Mouse (Mus musculus): ENCODE measurements around the gene Cd63. TPM values are rescaled to one million over a fixed set of nuclear protein-coding genes. Genes with fewer than 3 reads are reported as not detected.

The Cd63 gene
- polyA plus RNA-seq (2015; fragmentation: Nextera tagmentation; extraction: Ambion mirVana), result 552 and 585 TPM in 2 replicates

- Histone ChIP-seq H3K4me1 (peaks cover 17% of the 10 kb centered on the region), H3K27ac (no peak within 1 kb of the TSS), H3K4me3 (no peak within 1 kb of the TSS), H3K4me2 (no peak within 1 kb of the TSS), H3K9me3 (no peaks in the 10 kb centered on the region), H3K27me3 (peaks cover 14% of the 10 kb centered on the region), H3K36me3 (no peaks in the 10 kb centered on the region), H3K9ac (no peak within 1 kb of the TSS)
- WGBS, result 79% methylated on average over 3 of the region's 3 CpGs
- no peak for ATAC-seq (ENCODE audit: borderline replicate concordance, extremely low read depth, low FRiP score, low TSS enrichment)
Observed at GRCm38 (mm10) chr10:128900698-128901097, at the start of gene Cd63. Gene Cd63 (plus strand): TSS chr10:128900989.

DNA sequence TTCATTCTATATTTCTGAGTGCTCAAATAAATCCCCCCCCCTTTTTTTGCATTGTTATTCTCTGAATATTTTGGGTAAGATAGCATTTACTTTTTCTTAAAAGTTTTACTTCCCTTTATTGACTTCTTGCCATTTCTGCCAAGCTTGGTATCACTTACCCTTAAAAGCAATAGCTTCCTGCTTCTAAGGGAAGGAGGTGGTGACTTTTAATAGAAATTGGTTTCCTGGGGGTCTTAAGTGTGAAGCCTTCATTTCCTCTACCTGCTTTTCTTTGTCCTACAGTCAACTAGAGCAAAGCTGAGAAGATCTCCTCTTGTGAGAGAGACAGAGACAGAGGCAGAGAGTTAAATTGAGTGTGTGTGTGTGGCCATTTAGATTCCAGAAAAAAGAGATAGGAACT is 39.6 kb upstream of the Cd63 start:
- Histone ChIP-seq H3K27me3 (no peaks in the 10 kb centered on the region), H3K36me3 (peaks cover 51% of the 10 kb centered on the region), H3K27ac (no peak overlapping the region), H3K9me3 (no peaks in the 10 kb centered on the region), H3K9ac (no peak overlapping the region), H3K4me3 (no peak overlapping the region), H3K4me1 (no peaks in the 10 kb centered on the region), H3K4me2 (no peak overlapping the region)
- no peak for ATAC-seq (ENCODE audit: borderline replicate concordance, extremely low read depth, low FRiP score, low TSS enrichment)

- no peaks in the 10 kb centered on the region for H3K9me3 ChIP-seq
- ATAC-seq (ENCODE audit: borderline replicate concordance, extremely low read depth, low FRiP score, low TSS enrichment), result no peak
- H3K4me2 ChIP-seq, result no peak overlapping the region
- no peak overlapping the region for H3K9ac ChIP-seq
- H3K4me1 ChIP-seq, result no peaks in the 10 kb centered on the region
- 77% methylated on average over 3 of the region's 3 CpGs for WGBS
- no peak overlapping the region for H3K27ac ChIP-seq
- H3K27me3 ChIP-seq, result no peaks in the 10 kb centered on the region
- peaks cover 46% of the 10 kb centered on the region; the same call in 1 of the 2 replicates for H3K36me3 ChIP-seq
- no peak overlapping the region for H3K4me3 ChIP-seq
Observed at GRCm38 (mm10) chr10:128866042-128866441, 34.7 kb upstream of the Cd63 start.

GRCm38 (mm10) chr10:128866518-128866917 is 34.3 kb upstream of the Cd63 start:
- no peak overlapping the region for H3K4me2 ChIP-seq
- no peak overlapping the region for H3K4me3 ChIP-seq
- no peaks in the 10 kb centered on the region for H3K4me1 ChIP-seq
- no peak for ATAC-seq (ENCODE audit: borderline replicate concordance, extremely low read depth, low FRiP score, low TSS enrichment)
- 85% methylated on average over 1 of the region's 1 CpGs for WGBS
- peaks cover 47% of the 10 kb centered on the region; the same call in 1 of the 2 replicates for H3K36me3 ChIP-seq
- H3K9me3 ChIP-seq, result no peaks in the 10 kb centered on the region
- no peaks in the 10 kb centered on the region for H3K27me3 ChIP-seq
- no peak overlapping the region for H3K27ac ChIP-seq
- H3K9ac ChIP-seq, result no peak overlapping the region

GRCm38 (mm10) chr10:128870341-128870740 is 30.4 kb upstream of the Cd63 start:
- Histone ChIP-seq H3K27me3 (no peaks in the 10 kb centered on the region), H3K36me3 (peaks cover 66% of the 10 kb centered on the region), H3K4me1 (no peaks in the 10 kb centered on the region), H3K9me3 (no peaks in the 10 kb centered on the region), H3K4me2 (no peak overlapping the region), H3K27ac (no peak overlapping the region), H3K9ac (no peak overlapping the region), H3K4me3 (no peak overlapping the region)
- no peak for ATAC-seq (ENCODE audit: borderline replicate concordance, extremely low read depth, low FRiP score, low TSS enrichment)
- 82% methylated on average over 3 of the region's 3 CpGs for WGBS

GRCm38 (mm10) chr10:128878291-128878690 is 22.5 kb upstream of the Cd63 start:
- no peak overlapping the region for H3K4me3 ChIP-seq
- ATAC-seq (ENCODE audit: borderline replicate concordance, extremely low read depth, low FRiP score, low TSS enrichment), result no peak
- no peak overlapping the region for H3K4me2 ChIP-seq
- no peaks in the 10 kb centered on the region for H3K27me3 ChIP-seq
- H3K27ac ChIP-seq, result no peak overlapping the region
- no peaks in the 10 kb centered on the region for H3K9me3 ChIP-seq
- no peak overlapping the region for H3K9ac ChIP-seq
- H3K36me3 ChIP-seq, result peaks cover 40% of the 10 kb centered on the region
- no peaks in the 10 kb centered on the region for H3K4me1 ChIP-seq

- Histone ChIP-seq H3K9me3 (no peaks in the 10 kb centered on the region), H3K4me1 (no peaks in the 10 kb centered on the region), H3K4me3 (no peak overlapping the region), H3K36me3 (peaks cover 35% of the 10 kb centered on the region), H3K4me2 (no peak overlapping the region), H3K9ac (no peak overlapping the region), H3K27me3 (no peaks in the 10 kb centered on the region), H3K27ac (no peak overlapping the region)
- WGBS, result 79% methylated on average over 2 of the region's 2 CpGs
- ATAC-seq (ENCODE audit: borderline replicate concordance, extremely low read depth, low FRiP score, low TSS enrichment), result no peak
Observed at GRCm38 (mm10) chr10:128878811-128879210, 22.0 kb upstream of the Cd63 start.

DNA sequence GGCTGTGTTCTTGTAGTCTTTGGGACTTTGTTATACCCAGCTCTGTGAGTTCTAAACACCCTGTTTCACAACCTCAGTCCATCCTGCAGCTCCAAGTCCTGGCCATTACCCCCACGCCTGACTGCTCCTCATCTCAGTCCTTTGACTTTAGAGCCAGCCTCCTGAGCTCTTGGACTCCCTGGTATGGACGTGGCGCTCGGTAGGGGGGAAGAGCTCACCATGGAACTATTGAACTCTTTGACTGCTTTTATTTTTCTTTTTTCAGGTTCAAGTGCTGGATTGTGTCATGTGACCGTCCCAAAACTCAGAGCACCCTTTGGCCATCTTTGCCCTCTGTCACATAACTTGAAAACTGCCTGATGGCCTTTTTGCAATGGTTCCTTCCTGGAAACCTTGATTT is 18.7 kb upstream of the Cd63 start:
- H3K4me2 ChIP-seq, result no peak overlapping the region
- H3K9me3 ChIP-seq, result no peaks in the 10 kb centered on the region
- no peak for ATAC-seq (ENCODE audit: borderline replicate concordance, extremely low read depth, low FRiP score, low TSS enrichment)
- 88% methylated on average over 5 of the region's 5 CpGs for WGBS
- no peak overlapping the region for H3K9ac ChIP-seq
- no peaks in the 10 kb centered on the region for H3K27me3 ChIP-seq
- peaks cover 22% of the 10 kb centered on the region for H3K36me3 ChIP-seq
- H3K4me1 ChIP-seq, result no peaks in the 10 kb centered on the region
- H3K27ac ChIP-seq, result no peak overlapping the region
- H3K4me3 ChIP-seq, result no peak overlapping the region

- H3K27me3 ChIP-seq, result 0 out of 2 replicates have a peak, but pooled peaks cover 16% of the 10 kb centered on the region
- H3K36me3 ChIP-seq, result 0 out of 2 replicates have a peak, but pooled peaks cover 8% of the 10 kb centered on the region
- no peaks in the 10 kb centered on the region for H3K9me3 ChIP-seq
- peaks cover 31% of the 10 kb centered on the region for H3K4me1 ChIP-seq
- peak overlapping the region; percentile 13; the same call in 1 of the 2 replicates for H3K9ac ChIP-seq
- peak overlapping the region; percentile 30 for H3K4me3 ChIP-seq
- peak overlapping the region; percentile 54 for H3K4me2 ChIP-seq
- whole genome bisulfite sequencing, result 8% methylated on average over 7 of the region's 7 CpGs
- H3K27ac ChIP-seq, result no peak overlapping the region; the same call in 1 of the 2 replicates
- peak; percentile 2; the same call in 1 of the 2 replicates for ATAC-seq (ENCODE audit: borderline replicate concordance, extremely low read depth, low FRiP score, low TSS enrichment)
Observed at GRCm38 (mm10) chr10:128888941-128889827, 11.6 kb upstream of the Cd63 start.

DNA sequence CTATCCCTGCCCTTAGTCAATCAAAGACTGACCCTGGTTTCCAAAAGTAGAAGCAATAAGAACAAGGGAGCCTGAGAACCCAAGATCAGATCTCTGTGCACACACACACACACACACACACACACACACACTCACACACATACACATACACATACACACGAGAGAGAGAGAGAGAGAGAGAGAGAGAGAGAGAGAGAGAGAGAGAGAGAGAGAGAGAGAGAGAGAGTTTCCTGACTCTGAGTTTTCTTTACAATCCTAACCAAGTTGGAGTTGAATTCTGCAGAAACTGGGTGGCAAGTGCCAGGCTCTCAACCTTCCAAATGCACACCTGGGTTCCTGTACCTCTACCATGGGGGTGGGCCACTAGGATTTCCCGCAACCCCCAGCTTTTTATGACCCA is 10.9 kb upstream of the Cd63 start:
- Histone ChIP-seq H3K9ac (no peak overlapping the region), H3K4me2 (peak overlapping the region; percentile 92), H3K4me1 (peaks cover 31% of the 10 kb centered on the region), H3K36me3 (0 out of 2 replicates have a peak, but pooled peaks cover 7% of the 10 kb centered on the region), H3K27ac (no peak overlapping the region; the same call in 1 of the 2 replicates), H3K4me3 (peak overlapping the region; percentile 80), H3K27me3 (0 out of 2 replicates have a peak, but pooled peaks cover 19% of the 10 kb centered on the region), H3K9me3 (no peaks in the 10 kb centered on the region)
- 12% methylated on average over 1 of the region's 2 CpGs for WGBS
- no peak for ATAC-seq (ENCODE audit: borderline replicate concordance, extremely low read depth, low FRiP score, low TSS enrichment)

GRCm38 (mm10) chr10:128890383-128891295 is 10.2 kb upstream of the Cd63 start:
- 1% methylated on average over 40 of the region's 40 CpGs for WGBS
- Histone ChIP-seq H3K4me3 (peak overlapping the region; percentile 80), H3K4me2 (peak overlapping the region; percentile 92), H3K9me3 (no peaks in the 10 kb centered on the region), H3K4me1 (peaks cover 37% of the 10 kb centered on the region), H3K27me3 (peaks cover 21% of the 10 kb centered on the region; the same call in 1 of the 2 replicates), H3K27ac (peak overlapping the region; percentile 93), H3K9ac (peak overlapping the region; percentile 69), H3K36me3 (0 out of 2 replicates have a peak, but pooled peaks cover 1% of the 10 kb centered on the region)
- ATAC-seq (ENCODE audit: borderline replicate concordance, extremely low read depth, low FRiP score, low TSS enrichment), result no peak
